Mouse (Mus musculus) small intestine, adult 2 months (tissue): ENCODE measurements around the gene Elmo2. TPM values are rescaled to one million over a fixed set of nuclear protein-coding genes. Genes with fewer than 3 reads are reported as not detected.

Experiments used
- H3K27ac ChIP-seq: fragments of 200-500 bp; 2 replicates; pipeline ENCODE4 v1.5.1; 2012; ENCODE audit warnings: low read depth, low read length, control low read depth, inconsistent platforms; ENCODE audit not compliant: insufficient read depth
- H3K27me3 ChIP-seq: fragments of 200-500 bp; 2 replicates; pipeline ENCODE4 v1.6.1; 2012; ENCODE audit warnings: mild to moderate bottlenecking, moderate library complexity, low read length, inconsistent platforms; ENCODE audit not compliant: control insufficient read depth, insufficient read depth
- H3K36me3 ChIP-seq: fragments of 200-500 bp; 2 replicates; pipeline ENCODE4 v1.6.1; 2012; ENCODE audit warnings: mild to moderate bottlenecking, low read length, control low read depth, inconsistent platforms; ENCODE audit not compliant: control insufficient read depth, insufficient read depth
- H3K4me1 ChIP-seq: fragments of 200-500 bp; 2 replicates; pipeline ENCODE4 v1.6.1; 2012; ENCODE audit warnings: low read length, inconsistent platforms, mixed read lengths; ENCODE audit not compliant: control insufficient read depth, insufficient read depth, insufficient read length
- H3K4me3 ChIP-seq: fragments of 200-500 bp; 2 replicates; pipeline ENCODE4 v1.5.1; 2012; ENCODE audit warnings: low read depth, mild to moderate bottlenecking, control low read depth, inconsistent platforms, low read length, moderate library complexity
- CTCF ChIP-seq: fragments of 200-500 bp; IDR thresholded peaks from 2 replicates; pipeline ENCODE4 v1.5.1; 2012; ENCODE audit warnings: low read depth, mild to moderate bottlenecking, control low read depth, inconsistent platforms, low read length, moderate library complexity, mixed read lengths; ENCODE audit not compliant: insufficient replicate concordance, insufficient read length; ENCODE audit errors: extremely low read depth
- POLR2A ChIP-seq: fragments of 200-500 bp; IDR thresholded peaks from 2 replicates; pipeline ENCODE4 v1.6.1; 2012; ENCODE audit warnings: low read depth, mild to moderate bottlenecking, control low read depth, inconsistent platforms, low read length, moderate library complexity
- WGBS: fragments of 180-500 bp; shearing (Covaris S2); methylation state at CpG from one replicate; pipeline ENCODE4 v1.1.7; 2018; 5-methylcytosine and 5-hydroxymethylcytosine counted together
- polyA plus RNA-seq: library from polyadenylated mRNA; depleted of rRNA; stranded (reverse); fragments of >200 nt; gene quantifications from 2 replicates; pipeline ENCODE4 v1.2.3, GENCODE M21; 2012

The Elmo2 gene
- polyA plus RNA-seq, 1 experiment, result 66.1 TPM

GRCm38 (mm10) chr2:165270858-165271257 is 55.4 kb downstream of the Elmo2 start:
- peaks cover 4% of the 10 kb centered on the region; the same call in 1 of the 2 replicates for H3K27me3 ChIP-seq
- H3K27ac ChIP-seq, result no peak overlapping the region
- no peaks in the 10 kb centered on the region for H3K4me1 ChIP-seq
- no peaks in the 10 kb centered on the region for H3K36me3 ChIP-seq
- H3K4me3 ChIP-seq, result no peak overlapping the region
- 45% methylated on average over 7 of the region's 7 CpGs for WGBS
- TF ChIP-seq CTCF (no peak), POLR2A (no peak)

DNA sequence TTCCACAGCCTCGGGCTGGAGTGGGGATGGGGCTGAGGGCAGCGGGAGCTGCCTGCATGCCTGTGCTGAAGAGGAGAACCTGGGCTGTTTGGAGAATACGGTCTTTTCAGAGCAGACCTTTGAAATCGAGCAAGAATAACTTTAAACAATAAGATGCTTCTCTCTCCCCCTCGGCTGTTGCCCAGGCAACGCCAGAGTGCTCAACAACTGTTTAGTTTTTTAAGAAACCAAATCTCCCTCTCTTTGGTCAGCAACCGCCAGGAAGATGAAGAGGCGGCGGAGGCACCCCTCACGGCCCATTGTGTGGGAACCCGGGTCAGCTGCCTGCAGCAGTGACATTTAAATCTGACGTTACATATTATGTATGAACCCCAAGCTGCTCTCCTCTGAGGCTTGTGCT is 59.5 kb downstream of the Elmo2 start:
- no peaks in the 10 kb centered on the region for H3K36me3 ChIP-seq
- TF ChIP-seq POLR2A (no peak), CTCF (no peak)
- H3K27ac ChIP-seq, result no peak overlapping the region
- H3K27me3 ChIP-seq, result peaks cover 4% of the 10 kb centered on the region; the same call in 1 of the 2 replicates
- 23% methylated on average over 12 of the region's 12 CpGs for WGBS
- H3K4me1 ChIP-seq, result no peaks in the 10 kb centered on the region
- no peak overlapping the region for H3K4me3 ChIP-seq

DNA sequence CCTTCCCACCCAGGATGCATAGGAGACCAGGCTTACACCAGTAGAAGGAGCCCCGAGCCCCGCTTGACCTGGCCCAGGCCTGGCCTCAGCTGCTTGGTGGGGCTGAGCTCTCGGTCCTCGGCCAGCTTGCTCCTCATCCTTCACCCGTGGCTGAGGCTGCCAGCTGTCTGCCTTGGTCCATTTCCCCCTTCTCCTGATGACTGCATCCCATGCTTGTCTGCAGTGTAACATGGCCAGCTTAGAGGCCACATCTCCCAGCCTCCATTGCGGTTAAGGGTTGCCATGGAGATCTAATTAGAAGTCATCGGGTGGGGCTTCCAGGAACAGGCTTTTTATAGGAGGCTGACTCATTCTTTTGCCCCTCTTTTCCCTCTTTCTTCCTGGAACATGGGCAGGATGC is 62.4 kb downstream of the Elmo2 start:
- peaks cover 4% of the 10 kb centered on the region; the same call in 1 of the 2 replicates for H3K27me3 ChIP-seq
- whole genome bisulfite sequencing, result 58% methylated on average over 7 of the region's 7 CpGs
- no peak overlapping the region for H3K27ac ChIP-seq
- no peak overlapping the region for H3K4me3 ChIP-seq
- no peaks in the 10 kb centered on the region for H3K4me1 ChIP-seq
- TF ChIP-seq POLR2A (no peak), CTCF (no peak)
- no peaks in the 10 kb centered on the region for H3K36me3 ChIP-seq

- 54% methylated on average over 18 of the region's 18 CpGs for whole genome bisulfite sequencing
- H3K4me3 ChIP-seq, result no peak overlapping the region
- no peak for TF ChIP-seq CTCF
- TF ChIP-seq POLR2A, result no peak
- no peaks in the 10 kb centered on the region for H3K36me3 ChIP-seq
- H3K4me1 ChIP-seq, result no peaks in the 10 kb centered on the region
- H3K27me3 ChIP-seq, result peaks cover 4% of the 10 kb centered on the region; the same call in 1 of the 2 replicates
- H3K27ac ChIP-seq, result no peak overlapping the region
These were observed 63.8 kb downstream of the Elmo2 start for GRCm38 (mm10) chr2:165262274-165262990.

DNA sequence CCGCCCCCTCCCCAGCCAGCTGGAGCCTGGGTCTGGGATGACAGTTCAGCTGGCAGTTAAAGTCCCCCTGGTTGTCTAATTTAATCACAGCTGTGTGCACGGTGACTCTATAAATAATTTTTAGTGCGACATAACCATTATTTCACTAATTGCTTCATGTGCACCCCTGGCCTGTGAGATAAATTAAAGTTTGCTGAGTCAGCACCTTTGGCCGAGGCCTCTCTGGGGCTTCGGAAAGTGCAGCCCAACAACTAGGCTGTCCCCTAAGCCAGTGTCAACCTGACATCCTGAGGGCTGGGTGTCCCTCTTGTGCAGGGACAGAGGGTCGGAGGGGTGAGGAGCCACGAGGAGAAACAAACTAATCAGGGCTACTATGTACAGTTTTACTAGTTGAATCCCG is 66.4 kb downstream of the Elmo2 start:
- no peaks in the 10 kb centered on the region for H3K36me3 ChIP-seq
- H3K27me3 ChIP-seq, result no peaks in the 10 kb centered on the region; the same call in 1 of the 2 replicates
- H3K4me3 ChIP-seq, result no peak overlapping the region
- WGBS, result 78% methylated on average over 8 of the region's 8 CpGs
- H3K4me1 ChIP-seq, result no peaks in the 10 kb centered on the region
- TF ChIP-seq POLR2A (no peak), CTCF (no peak)
- no peak overlapping the region for H3K27ac ChIP-seq

DNA sequence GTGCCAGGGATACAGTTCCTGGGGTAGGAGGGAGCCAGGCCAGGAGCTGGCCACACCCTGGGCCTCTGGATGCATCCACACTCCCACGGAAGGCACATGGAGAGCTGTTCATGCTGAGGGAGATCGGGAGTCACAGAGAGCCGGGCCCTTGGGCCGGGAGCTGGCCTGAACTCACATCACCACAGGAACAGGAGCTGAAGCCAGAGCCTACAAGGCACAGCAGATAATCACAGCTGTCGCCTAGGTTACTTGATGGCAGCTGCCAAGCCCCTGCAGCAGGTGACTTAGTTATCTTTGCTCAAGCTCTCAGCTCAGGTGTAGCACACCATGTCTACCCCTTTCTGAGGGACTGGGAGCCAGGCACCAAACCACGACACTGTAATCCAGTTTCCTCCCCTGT is 68.0 kb downstream of the Elmo2 start:
- Histone ChIP-seq H3K27ac (no peak overlapping the region), H3K27me3 (no peaks in the 10 kb centered on the region; the same call in 1 of the 2 replicates), H3K4me3 (no peak overlapping the region), H3K36me3 (no peaks in the 10 kb centered on the region), H3K4me1 (no peaks in the 10 kb centered on the region)
- TF ChIP-seq CTCF (no peak), POLR2A (no peak)
- 53% methylated on average over 6 of the region's 6 CpGs for WGBS

DNA sequence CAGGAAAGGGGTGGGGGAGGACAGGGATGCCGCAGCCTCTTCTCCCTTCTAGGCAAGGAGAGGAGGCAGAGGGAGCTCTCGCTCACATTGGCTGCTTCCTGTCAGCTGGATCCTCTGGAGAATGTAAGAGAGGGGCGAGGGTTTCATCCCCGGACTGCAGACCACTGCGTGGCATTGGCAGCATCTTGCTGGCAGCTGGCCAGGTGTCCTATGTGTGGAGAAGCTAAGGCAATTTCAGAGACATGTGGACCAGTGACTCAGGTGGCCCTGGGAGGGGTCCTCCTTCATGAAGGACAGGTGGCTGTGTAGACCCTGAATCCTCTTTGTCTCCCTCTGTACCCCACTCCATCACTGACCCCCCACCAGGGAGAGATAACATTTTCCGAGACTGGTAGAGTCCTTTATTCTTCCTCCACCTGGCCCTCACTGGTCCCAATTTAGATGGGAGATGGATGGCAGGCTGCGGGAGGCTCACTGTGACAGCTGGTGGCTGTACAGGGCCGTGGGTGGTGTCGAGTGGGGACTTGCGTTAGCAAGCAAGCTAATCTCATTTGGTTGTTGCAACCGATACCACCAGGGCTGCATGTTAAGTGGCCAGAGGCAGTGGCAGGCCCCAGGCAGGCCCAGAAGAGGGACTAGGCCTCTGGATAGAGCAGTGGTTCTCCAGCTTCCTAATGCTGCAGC is 69.0 kb downstream of the Elmo2 start:
- 49% methylated on average over 11 of the region's 11 CpGs for WGBS
- Histone ChIP-seq H3K27me3 (no peaks in the 10 kb centered on the region; the same call in 1 of the 2 replicates), H3K4me1 (no peaks in the 10 kb centered on the region), H3K4me3 (no peak overlapping the region), H3K36me3 (no peaks in the 10 kb centered on the region), H3K27ac (no peak overlapping the region)
- TF ChIP-seq CTCF (no peak), POLR2A (no peak)
